Mouse (Mus musculus): ENCODE data around the gene Palb2.

The Palb2 gene

GRCm38 (mm10) chr7:122099222-122099621 is 33.6 kb downstream of the Palb2 start:
- DNase-seq (ENCODE audit: low read depth, low spot score) = peak; percentile 71

DNA sequence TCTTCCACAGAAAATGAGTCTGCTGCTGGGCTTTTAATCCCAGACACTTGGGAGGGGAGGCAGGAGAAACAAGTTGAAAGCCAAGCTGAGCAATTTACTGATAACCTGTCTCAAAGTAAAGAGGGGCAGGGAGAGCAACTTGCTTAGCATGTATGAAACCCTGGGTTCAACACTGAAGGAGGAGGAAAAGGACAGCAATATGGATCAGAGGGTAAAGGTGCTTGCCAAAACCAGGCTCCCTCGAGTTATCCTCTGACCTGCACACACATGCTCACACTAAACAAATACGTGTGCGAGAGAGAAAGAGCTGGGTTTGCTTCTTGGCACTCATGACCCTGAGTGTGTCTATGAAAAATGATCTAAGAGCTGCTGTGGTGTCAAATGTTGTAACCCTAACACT is 34.8 kb downstream of the Palb2 start:
- no peak for DNase-seq (ENCODE audit: low read depth, low spot score)

GRCm38 (mm10) chr7:122094564-122095330 is 38.0 kb downstream of the Palb2 start:
- peak; percentile 37 for DNase-seq (ENCODE audit: low read depth, low spot score)

DNA sequence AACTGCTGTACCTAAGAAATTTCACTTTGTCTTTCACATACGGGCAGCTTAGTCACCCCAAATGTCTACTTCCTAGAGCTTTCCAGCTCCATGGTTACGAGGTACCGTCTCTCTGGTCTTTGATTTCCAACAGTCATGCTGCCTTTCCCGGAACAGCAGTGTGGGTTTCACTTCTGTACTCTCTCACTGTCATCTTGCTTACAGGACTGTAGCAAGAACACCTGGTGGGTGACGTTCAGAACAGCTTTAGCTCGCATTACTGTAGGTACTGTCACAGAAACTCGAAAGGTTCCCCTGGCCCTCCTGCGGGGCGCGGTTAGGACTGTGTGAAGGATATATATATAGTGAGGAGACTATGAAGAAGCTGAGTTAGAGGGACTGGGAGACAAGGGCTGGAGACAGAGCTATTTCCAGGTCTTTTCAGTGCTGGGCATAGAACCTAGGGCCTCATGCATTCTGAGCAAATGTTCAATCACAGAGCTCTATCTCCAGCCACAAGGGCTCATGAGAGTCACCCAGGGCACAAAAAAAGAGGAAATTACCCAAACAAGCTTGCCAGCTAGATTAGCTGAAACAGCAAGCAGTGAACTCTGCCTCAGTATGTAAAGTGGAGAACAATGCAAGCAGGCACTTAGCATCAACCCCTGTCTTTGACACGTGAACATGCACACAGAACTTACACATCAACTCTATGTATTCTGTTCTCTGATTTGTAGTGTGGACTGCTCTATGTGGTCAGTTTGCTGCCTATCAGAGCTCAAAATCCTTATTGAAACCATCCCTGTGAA is 45.4 kb downstream of the Palb2 start:
- no peak for DNase-seq (ENCODE audit: low read depth, low spot score)

GRCm38 (mm10) chr7:122081071-122081470 is 51.7 kb downstream of the Palb2 start:
- no peak for DNase-seq (ENCODE audit: low read depth, low spot score)

DNA sequence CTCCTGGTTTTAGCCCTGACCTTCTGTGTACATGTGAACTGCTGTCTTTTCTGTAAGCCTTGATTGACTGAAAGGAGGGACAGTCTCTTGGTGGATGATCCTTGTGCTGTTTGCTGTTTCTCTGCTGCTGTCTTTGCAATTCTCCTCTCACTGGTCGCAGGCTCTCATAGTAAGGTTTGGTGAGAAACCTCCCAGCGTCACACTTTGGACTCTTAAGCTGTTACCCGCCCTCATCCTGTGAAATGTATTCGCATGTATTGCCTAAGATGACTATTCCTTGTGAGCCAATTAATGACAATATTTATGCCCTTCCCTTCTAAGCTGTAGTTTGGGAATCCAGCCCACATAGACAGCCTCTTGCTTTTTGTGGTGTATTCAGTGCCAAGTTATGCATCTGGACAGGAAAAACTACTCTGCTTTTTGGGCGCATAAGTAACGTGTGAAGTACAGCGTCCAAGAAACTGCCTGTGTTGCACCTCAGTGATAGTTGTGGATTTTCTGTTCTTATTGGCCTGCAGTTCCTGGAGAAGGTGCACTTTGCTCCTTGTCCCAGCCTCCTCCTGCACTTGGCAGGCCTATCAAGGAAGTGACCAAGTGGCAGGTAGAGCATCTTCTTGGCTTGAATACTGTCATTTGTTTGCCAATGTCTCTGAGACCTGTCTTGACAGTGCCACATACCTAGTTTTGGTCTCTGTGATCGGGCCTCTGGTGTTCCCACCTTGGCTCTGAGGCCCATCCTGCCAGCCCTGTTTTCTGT is 52.8 kb downstream of the Palb2 start:
- no peak for DNase-seq (ENCODE audit: low read depth, low spot score)

GRCm38 (mm10) chr7:122074374-122074773 is 58.4 kb downstream of the Palb2 start:
- no peak for DNase-seq (ENCODE audit: low read depth, low spot score)

GRCm38 (mm10) chr7:122067517-122068381 is 65.0 kb downstream of the Palb2 start:
- DNase-seq (ENCODE audit: low read depth, low spot score) = peak; percentile 46

GRCm38 (mm10) chr7:122066945-122067516 is 65.8 kb downstream of the Palb2 start, which contains the start of the genes Ubfd1 and Ears2:
TSS of gene Ubfd1 (plus strand) at chr7:122067175.
TSS of gene Ears2 (minus strand) at chr7:122067263.
- DNase-seq (ENCODE audit: low read depth, low spot score) = peak; percentile 94

- DNase-seq (ENCODE audit: low read depth, low spot score) = peak; percentile 39
Measured at GRCm38 (mm10) chr7:122066102-122066944, 66.5 kb downstream of the Palb2 start.

DNA sequence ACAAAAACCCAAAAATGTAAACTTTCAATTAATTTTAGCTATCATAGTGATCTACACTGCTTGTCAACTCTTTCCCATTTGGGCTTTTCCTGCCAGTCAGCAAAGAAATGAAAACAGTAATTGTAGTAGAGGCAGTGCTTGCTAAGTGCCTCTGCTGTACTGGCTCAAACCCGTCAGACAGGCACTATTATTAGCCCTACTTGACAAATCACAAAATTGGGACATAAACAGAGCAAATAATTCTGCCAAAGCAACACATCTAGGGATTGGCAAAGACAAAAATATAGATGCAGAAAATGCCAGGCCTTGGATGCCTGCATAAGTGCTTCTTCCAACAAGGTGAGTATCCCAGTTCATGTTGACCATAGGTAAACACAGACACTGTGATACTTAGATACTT is 67.1 kb downstream of the Palb2 start:
- no peak for DNase-seq (ENCODE audit: low read depth, low spot score)

Measured in 3T3-L1 (cell line).